Mouse (Mus musculus) limb, embryonic 11.5 days (tissue): ENCODE measurements around the gene Atpif1. TPM values are rescaled to one million over a fixed set of nuclear protein-coding genes. Genes with fewer than 3 reads are reported as not detected.

Experiments used
- ATAC-seq: fragments of 200-750 bp; cut with Nextera tagmentation; 2 replicates; pipeline ENCODE4 v1.8.0; 2017; ENCODE audit warnings: low read depth; ENCODE audit not compliant: insufficient number of reproducible peaks, low FRiP score, low TSS enrichment
- DNase-seq: peaks from one replicate; pipeline ENCODE4 v3.0.0-alpha.2; 2015; ENCODE audit warnings: low spot score
- H3K27ac ChIP-seq: fragments of 300-500 bp; sonication (generic); replicated peaks from 2 replicates; pipeline ENCODE4 v1.5.1; 2014; ENCODE audit warnings: low read depth, mild to moderate bottlenecking, low read length
- H3K27me3 ChIP-seq: fragments of 300-500 bp; sonication (generic); 2 replicates; pipeline ENCODE4 v1.6.1; 2014; ENCODE audit warnings: mild to moderate bottlenecking, low read length, mixed read lengths; ENCODE audit not compliant: control insufficient read depth, insufficient read depth
- H3K36me3 ChIP-seq: fragments of 300-500 bp; sonication (generic); 2 replicates; pipeline ENCODE4 v1.6.1; 2014; ENCODE audit warnings: mild to moderate bottlenecking, low read length, moderate library complexity, mixed read lengths; ENCODE audit not compliant: control insufficient read depth, insufficient read depth
- H3K4me1 ChIP-seq: fragments of 300-500 bp; sonication (generic); 2 replicates; pipeline ENCODE4 v1.6.1; 2014; ENCODE audit warnings: low read length, mixed read lengths; ENCODE audit not compliant: control insufficient read depth, insufficient read depth
- H3K4me2 ChIP-seq: fragments of 300-500 bp; sonication (generic); 2 replicates; pipeline ENCODE4 v1.6.1; 2014; ENCODE audit warnings: low read depth, mild to moderate bottlenecking, moderate library complexity; ENCODE audit not compliant: severe bottlenecking
- H3K4me3 ChIP-seq: fragments of 300-500 bp; sonication (generic); 2 replicates; pipeline ENCODE4 v1.5.1; 2014; ENCODE audit warnings: low read depth, low read length
- H3K9ac ChIP-seq: fragments of 300-500 bp; sonication (generic); 2 replicates; pipeline ENCODE4 v1.6.1; 2014; ENCODE audit warnings: mild to moderate bottlenecking, low read length
- H3K9me3 ChIP-seq: fragments of 300-500 bp; sonication (generic); 2 replicates; pipeline ENCODE4 v1.6.1; 2016; ENCODE audit warnings: low read length; ENCODE audit not compliant: control insufficient read depth
- WGBS: fragments of 180-500 bp; shearing (Covaris S2); extraction: QIAGEN DNeasy Blood & Tissue Kit; methylation state at CpG from one replicate; pipeline ENCODE4 v1.1.7; 2014; 5-methylcytosine and 5-hydroxymethylcytosine counted together
- polyA plus RNA-seq: library from polyadenylated mRNA; unstranded; fragments of >200 nt; fragmentation: Nextera tagmentation; extraction: Ambion mirVana; gene quantifications from 2 replicates; pipeline ENCODE4 v1.2.1, GENCODE M21; 2014

Gene Atpif1
- polyA plus RNA-seq, 1 experiment from 2014 or later = 1,093 TPM

- WGBS = 92% methylated on average over 3 of the region's 3 CpGs
- H3K4me2 ChIP-seq = no peak overlapping the region
- no peak for DNase-seq
- no peak overlapping the region for H3K4me3 ChIP-seq
- H3K4me1 ChIP-seq = no peaks in the 10 kb centered on the region
- H3K9me3 ChIP-seq = no peaks in the 10 kb centered on the region
- H3K27ac ChIP-seq = no peak overlapping the region
- H3K27me3 ChIP-seq = no peaks in the 10 kb centered on the region
- H3K36me3 ChIP-seq = no peaks in the 10 kb centered on the region
- ATAC-seq = no peak
- H3K9ac ChIP-seq = no peak overlapping the region
Observed at GRCm38 (mm10) chr4:132519188-132519587, 14.3 kb downstream of the Atpif1 start.

GRCm38 (mm10) chr4:132518066-132518465 is 15.4 kb downstream of the Atpif1 start:
- no peak for ATAC-seq
- DNase-seq = no peak
- WGBS = 86% methylated on average over 8 of the region's 8 CpGs

GRCm38 (mm10) chr4:132515369-132516155 is 17.9 kb downstream of the Atpif1 start:
- WGBS = 20% methylated on average over 22 of the region's 22 CpGs
- Histone ChIP-seq H3K27ac (peak overlapping the region; percentile 64), H3K27me3 (no peaks in the 10 kb centered on the region), H3K4me3 (peak overlapping the region; percentile 33), H3K4me2 (peak overlapping the region; percentile 86), H3K9ac (peak overlapping the region; percentile 43; the same call in 1 of the 2 replicates), H3K4me1 (0 out of 2 replicates have a peak, but pooled peaks cover 2% of the 10 kb centered on the region), H3K9me3 (no peaks in the 10 kb centered on the region), H3K36me3 (no peaks in the 10 kb centered on the region)
- DNase-seq = peak; percentile 86
- ATAC-seq = peak; percentile 92

More at GRCm38 (mm10) chr4:132518066-132518465, 15.4 kb downstream of the Atpif1 start:
- H3K9me3 ChIP-seq = no peaks in the 10 kb centered on the region
- no peaks in the 10 kb centered on the region for H3K27me3 ChIP-seq
- 0 out of 2 replicates have a peak, but pooled peaks cover 2% of the 10 kb centered on the region for H3K4me1 ChIP-seq
- no peak overlapping the region for H3K9ac ChIP-seq
- H3K27ac ChIP-seq = no peak overlapping the region
- H3K4me2 ChIP-seq = no peak overlapping the region
- H3K36me3 ChIP-seq = no peaks in the 10 kb centered on the region
- no peak overlapping the region for H3K4me3 ChIP-seq

- 0 out of 2 replicates have a peak, but pooled peaks cover 2% of the 10 kb centered on the region for H3K4me1 ChIP-seq
- H3K9ac ChIP-seq = peak overlapping the region; percentile 43
- H3K4me2 ChIP-seq = peak overlapping the region; percentile 86
- H3K9me3 ChIP-seq = no peaks in the 10 kb centered on the region
- 2% methylated on average over 21 of the region's 21 CpGs for WGBS
- H3K27me3 ChIP-seq = no peaks in the 10 kb centered on the region
- ATAC-seq (no peak), DNase-seq (peak; percentile 93)
- no peaks in the 10 kb centered on the region for H3K36me3 ChIP-seq
- peak overlapping the region; percentile 64 for H3K27ac ChIP-seq
- peak overlapping the region; percentile 33 for H3K4me3 ChIP-seq
Observed at GRCm38 (mm10) chr4:132514555-132515135, 18.8 kb downstream of the Atpif1 start.

- 28% methylated on average over 14 of the region's 14 CpGs for WGBS
- 0 out of 2 replicates have a peak, but pooled peaks cover 2% of the 10 kb centered on the region for H3K4me1 ChIP-seq
- no peak overlapping the region for H3K4me3 ChIP-seq
- H3K27me3 ChIP-seq = no peaks in the 10 kb centered on the region
- H3K4me2 ChIP-seq = no peak overlapping the region
- H3K9me3 ChIP-seq = no peaks in the 10 kb centered on the region
- no peak for ATAC-seq
- no peak overlapping the region for H3K27ac ChIP-seq
- DNase-seq = peak; percentile 26
- H3K36me3 ChIP-seq = no peaks in the 10 kb centered on the region
- no peak overlapping the region for H3K9ac ChIP-seq
Observed at GRCm38 (mm10) chr4:132513395-132514273, 19.8 kb downstream of the Atpif1 start.

- DNase-seq (no peak), ATAC-seq (no peak)
- Histone ChIP-seq H3K27me3 (no peaks in the 10 kb centered on the region), H3K9me3 (no peaks in the 10 kb centered on the region), H3K4me2 (no peak overlapping the region), H3K36me3 (no peaks in the 10 kb centered on the region), H3K4me3 (no peak overlapping the region), H3K9ac (no peak overlapping the region), H3K4me1 (0 out of 2 replicates have a peak, but pooled peaks cover 2% of the 10 kb centered on the region), H3K27ac (no peak overlapping the region)
- 63% methylated on average over 3 of the region's 3 CpGs for WGBS
Observed at GRCm38 (mm10) chr4:132512080-132512479, 21.4 kb downstream of the Atpif1 start.

GRCm38 (mm10) chr4:132510352-132510798 is 23.1 kb downstream of the Atpif1 start, which contains the start of gene Sesn2:
TSS of gene Sesn2 (minus strand) at chr4:132510501.
- DNase-seq (peak; percentile 98), ATAC-seq (peak; percentile 83)
- peak within 1 kb of the TSS; percentile 90 for H3K4me2 ChIP-seq
- no peaks in the 10 kb centered on the region for H3K27me3 ChIP-seq
- H3K9ac ChIP-seq = peak within 1 kb of the TSS; percentile 67
- peak within 1 kb of the TSS; percentile 55; the same call in 1 of the 2 replicates for H3K27ac ChIP-seq
- under 1% methylated on average over 32 of the region's 32 CpGs for WGBS
- H3K9me3 ChIP-seq = no peaks in the 10 kb centered on the region
- H3K36me3 ChIP-seq = no peaks in the 10 kb centered on the region
- H3K4me3 ChIP-seq = peak within 1 kb of the TSS; percentile 88
- 0 out of 2 replicates have a peak, but pooled peaks cover 2% of the 10 kb centered on the region for H3K4me1 ChIP-seq
